Mouse (Mus musculus): ENCODE results near the gene Osbpl5. TPM values are rescaled to one million over a fixed set of nuclear protein-coding genes. Genes with fewer than 3 reads are reported as not detected.

Osbpl5 gene
- polyA plus RNA-seq, 2 experiments: 1.3 to 1.6 TPM

GRCm38 (mm10) chr7:143798783-143799182, 42.0 kb upstream of the Osbpl5 start:
- H3K4me1 ChIP-seq (replicated peaks; ENCODE audit: control insufficient read depth in 2 of 2, insufficient read depth in 2 of 2, low read length in 1 of 2): no peaks in the 10 kb centered on the region
- H3K27me3 ChIP-seq (ENCODE audit: control insufficient read depth, insufficient read depth, low read length): no peaks in the 10 kb centered on the region
- H3K9ac ChIP-seq (replicated peaks): no peak overlapping the region
- ATAC-seq (ENCODE audit: insufficient read depth): no peak
- TF ChIP-seq CTCF (IDR thresholded peaks at IDR 0.05; ENCODE audit: low read depth): no peak
- TF ChIP-seq EP300 (IDR thresholded peaks at IDR 0.05; ENCODE audit: low read depth): no peak
- DNase-seq (ENCODE audit: low read depth in 3 of 3, low spot score in 3 of 3): no peak
- H3K9me3 ChIP-seq (ENCODE audit: control insufficient read depth, low read length): no peaks in the 10 kb centered on the region
- WGBS (ENCODE audit: insufficient replicate concordance): 56% methylated on average over 4 of the region's 4 CpGs
- no peak overlapping the region for H3K27ac ChIP-seq
- peaks cover 2% of the 10 kb centered on the region for H3K36me3 ChIP-seq (replicated peaks; ENCODE audit: control insufficient read depth, insufficient read depth, low read depth)
- no peak overlapping the region for H3K4me3 ChIP-seq (ENCODE audit: insufficient read depth in 1 of 2, low read depth in 2 of 2, low read length in 2 of 2)
- no peak overlapping the region for H3K4me2 ChIP-seq (ENCODE audit: low read depth)

- H3K27ac ChIP-seq: no peak overlapping the region
- no peak for DNase-seq (ENCODE audit: low read depth in 3 of 3, low spot score in 3 of 3)
- H3K4me1 ChIP-seq (replicated peaks; ENCODE audit: control insufficient read depth in 2 of 2, insufficient read depth in 2 of 2, low read length in 1 of 2): no peaks in the 10 kb centered on the region
- H3K36me3 ChIP-seq (replicated peaks; ENCODE audit: control insufficient read depth, insufficient read depth, low read depth): peaks cover 2% of the 10 kb centered on the region
- no peak overlapping the region for H3K4me2 ChIP-seq (ENCODE audit: low read depth)
- H3K9me3 ChIP-seq (ENCODE audit: control insufficient read depth, low read length): no peaks in the 10 kb centered on the region
- no peak overlapping the region for H3K4me3 ChIP-seq (ENCODE audit: insufficient read depth in 1 of 2, low read depth in 2 of 2, low read length in 2 of 2)
- no peak overlapping the region for H3K9ac ChIP-seq (replicated peaks)
- TF ChIP-seq CTCF (IDR thresholded peaks at IDR 0.05; ENCODE audit: low read depth): peak; percentile 77
- no peak for TF ChIP-seq EP300 (IDR thresholded peaks at IDR 0.05; ENCODE audit: low read depth)
- peak; percentile 30; the same call in 1 of the 2 replicates for ATAC-seq (ENCODE audit: insufficient read depth)
- H3K27me3 ChIP-seq (ENCODE audit: control insufficient read depth, insufficient read depth, low read length): no peaks in the 10 kb centered on the region
- 37% methylated on average over 4 of the region's 4 CpGs for WGBS (ENCODE audit: insufficient replicate concordance)
Measured at GRCm38 (mm10) chr7:143793121-143793520, 36.3 kb upstream of the Osbpl5 start.

- DNase-seq (ENCODE audit: low read depth in 3 of 3, low spot score in 3 of 3) (no peak), ATAC-seq (ENCODE audit: insufficient read depth) (peak; percentile 50; the same call in 1 of the 2 replicates)
- H3K4me2 ChIP-seq (ENCODE audit: low read depth): no peak overlapping the region
- no peaks in the 10 kb centered on the region for H3K4me1 ChIP-seq (replicated peaks; ENCODE audit: control insufficient read depth in 2 of 2, insufficient read depth in 2 of 2, low read length in 1 of 2)
- H3K27me3 ChIP-seq (ENCODE audit: control insufficient read depth, insufficient read depth, low read length): no peaks in the 10 kb centered on the region
- no peak for TF ChIP-seq EP300 (IDR thresholded peaks at IDR 0.05; ENCODE audit: low read depth)
- TF ChIP-seq CTCF (IDR thresholded peaks at IDR 0.05; ENCODE audit: low read depth): no peak
- no peaks in the 10 kb centered on the region for H3K9me3 ChIP-seq (ENCODE audit: control insufficient read depth, low read length)
- no peak overlapping the region for H3K4me3 ChIP-seq (ENCODE audit: insufficient read depth in 1 of 2, low read depth in 2 of 2, low read length in 2 of 2)
- H3K27ac ChIP-seq: no peak overlapping the region
- no peaks in the 10 kb centered on the region; the same call in 1 of the 2 replicates for H3K36me3 ChIP-seq (replicated peaks; ENCODE audit: control insufficient read depth, insufficient read depth, low read depth)
- 54% methylated on average over 6 of the region's 6 CpGs for WGBS (ENCODE audit: insufficient replicate concordance)
- H3K9ac ChIP-seq (replicated peaks): no peak overlapping the region
Measured at GRCm38 (mm10) chr7:143792336-143792985, 35.7 kb upstream of the Osbpl5 start.

- H3K36me3 ChIP-seq (replicated peaks; ENCODE audit: control insufficient read depth, insufficient read depth, low read depth): no peaks in the 10 kb centered on the region
- TF ChIP-seq EP300 (IDR thresholded peaks at IDR 0.05; ENCODE audit: low read depth) (no peak), CTCF (IDR thresholded peaks at IDR 0.05; ENCODE audit: low read depth) (no peak)
- peak within 1 kb of the TSS; percentile 49 for H3K4me2 ChIP-seq (ENCODE audit: low read depth)
- H3K27me3 ChIP-seq (ENCODE audit: control insufficient read depth, insufficient read depth, low read length): no peaks in the 10 kb centered on the region
- WGBS (ENCODE audit: insufficient replicate concordance): 11% methylated on average over 20 of the region's 21 CpGs
- ATAC-seq (ENCODE audit: insufficient read depth) (peak; percentile 29; the same call in 1 of the 2 replicates), DNase-seq (ENCODE audit: low read depth in 3 of 3, low spot score in 3 of 3) (no peak)
- H3K9ac ChIP-seq (replicated peaks): no peak within 1 kb of the TSS
- H3K4me1 ChIP-seq (replicated peaks; ENCODE audit: control insufficient read depth in 2 of 2, insufficient read depth in 2 of 2, low read length in 1 of 2): 0 out of 4 replicates have a peak, but pooled peaks cover 0 to 6% of the 10 kb centered on the region in 2 experiments
- H3K27ac ChIP-seq: no peak within 1 kb of the TSS
- H3K4me3 ChIP-seq (ENCODE audit: insufficient read depth in 1 of 2, low read depth in 2 of 2, low read length in 2 of 2): peak within 1 kb of the TSS; percentile 2 to 7; a peak in 2 of 4 replicates
- H3K9me3 ChIP-seq (ENCODE audit: control insufficient read depth, low read length): no peaks in the 10 kb centered on the region
Measured at GRCm38 (mm10) chr7:143783996-143784829, 27.4 kb upstream of the Osbpl5 start, which contains the start of gene Mrgpre. Mrgpre (minus strand) TSS chr7:143784500.

All from liver, embryonic 14.5 days (tissue).